Mouse (Mus musculus) midbrain, embryonic 11.5 days (tissue): ENCODE data around the gene Snd1. TPM values are rescaled to one million over a fixed set of nuclear protein-coding genes. Genes with fewer than 3 reads are reported as not detected.

Source experiments
- ATAC-seq: fragments of 200-750 bp; cut with Nextera tagmentation; 2 replicates; pipeline ENCODE4 v1.8.0; 2017; ENCODE audit warnings: moderate TSS enrichment, moderate library complexity; ENCODE audit not compliant: low FRiP score
- DNase-seq: peaks from one replicate; pipeline ENCODE4 v3.0.0; 2015; ENCODE audit warnings: low spot score; ENCODE audit errors: missing footprints
- H3K27ac ChIP-seq: fragments of 300-500 bp; sonication (generic); 2 replicates; pipeline ENCODE4 v1.5.1; 2014; ENCODE audit warnings: low read depth, low read length
- H3K27me3 ChIP-seq: fragments of 300-500 bp; sonication (generic); 2 replicates; pipeline ENCODE4 v1.6.1; 2014; ENCODE audit warnings: mild to moderate bottlenecking, low read length, moderate library complexity, mixed read lengths; ENCODE audit not compliant: control insufficient read depth, insufficient read depth
- H3K36me3 ChIP-seq: fragments of 300-500 bp; sonication (generic); 2 replicates; pipeline ENCODE4 v1.6.1; 2014; ENCODE audit warnings: mild to moderate bottlenecking, low read length, moderate library complexity, mixed read lengths; ENCODE audit not compliant: control insufficient read depth, insufficient read depth
- H3K4me1 ChIP-seq: fragments of 300-500 bp; sonication (generic); 2 replicates; pipeline ENCODE4 v1.6.1; 2014; ENCODE audit warnings: low read length; ENCODE audit not compliant: control insufficient read depth, insufficient read depth
- H3K4me2 ChIP-seq: fragments of 300-500 bp; sonication (generic); 2 replicates; pipeline ENCODE4 v1.6.1; 2014; ENCODE audit warnings: mild to moderate bottlenecking, moderate library complexity
- H3K4me3 ChIP-seq: fragments of 300-500 bp; sonication (generic); 2 replicates; pipeline ENCODE4 v1.5.1; 2014; ENCODE audit warnings: low read depth, low read length
- H3K9ac ChIP-seq: fragments of 300-500 bp; sonication (generic); 2 replicates; pipeline ENCODE4 v1.6.1; 2014; ENCODE audit warnings: low read length
- H3K9me3 ChIP-seq: fragments of 300-500 bp; sonication (generic); 2 replicates; pipeline ENCODE4 v1.6.1; 2016; ENCODE audit warnings: low read length; ENCODE audit not compliant: control insufficient read depth
- WGBS: fragments of 180-500 bp; shearing (Covaris S2); extraction: QIAGEN DNeasy Blood & Tissue Kit; methylation state at CpG from one replicate; pipeline ENCODE4 v1.1.7; 2014; 5-methylcytosine and 5-hydroxymethylcytosine counted together
- polyA plus RNA-seq: library from polyadenylated mRNA; unstranded; fragments of >200 nt; fragmentation: Nextera tagmentation; extraction: Ambion mirVana; gene quantifications from 2 replicates; pipeline ENCODE4 v1.2.1, GENCODE M21; 2014

Snd1 gene
- polyA plus RNA-seq, 1 experiment from 2014 or later: 88.9 TPM

DNA sequence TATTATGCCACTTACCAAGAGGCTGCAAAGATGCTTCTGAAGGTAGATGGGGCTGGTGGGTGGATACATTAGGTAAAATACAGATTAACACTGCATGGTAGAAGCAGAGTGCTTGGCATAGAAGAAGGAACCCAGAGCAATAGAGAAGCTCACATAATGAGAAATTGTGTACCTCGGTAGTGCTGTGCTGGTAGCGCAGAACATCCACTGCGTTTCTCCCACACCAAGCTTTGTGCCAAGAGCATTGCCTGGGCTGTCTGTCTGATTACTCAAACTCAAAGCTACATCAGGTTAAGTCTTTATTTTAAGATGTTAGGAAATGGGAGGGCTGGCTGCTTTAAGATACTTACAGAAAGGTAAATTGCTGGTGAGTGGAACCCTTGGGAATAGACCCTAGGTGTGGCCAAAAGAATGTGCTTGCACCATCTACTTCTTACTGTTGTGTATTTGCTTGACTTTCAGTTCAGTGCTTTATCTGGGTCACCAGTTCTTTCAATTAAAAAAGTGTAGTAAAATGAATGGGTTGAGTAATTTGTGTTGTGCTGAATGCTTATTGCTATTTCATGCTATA, 117.5 kb downstream of the Snd1 start:
- WGBS: 93% methylated on average over 3 of the region's 3 CpGs

DNA sequence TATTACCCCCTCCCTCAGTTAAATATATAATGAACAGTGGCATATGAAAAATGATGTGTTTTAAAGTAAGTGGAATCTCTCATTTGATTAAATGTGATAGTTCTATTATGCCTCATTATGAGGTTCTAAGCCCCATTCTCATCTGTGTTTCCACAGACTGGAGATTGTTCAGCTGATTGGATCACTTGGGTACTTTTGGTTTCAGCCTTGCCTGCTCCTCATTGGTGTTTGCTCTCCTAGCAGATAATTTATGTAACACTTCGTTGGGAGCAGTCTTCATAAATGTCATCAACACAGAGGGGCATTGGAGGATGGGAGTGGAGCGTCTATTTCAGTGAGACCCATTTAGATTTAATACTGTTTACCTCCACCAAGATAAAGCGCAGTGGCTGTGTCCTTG, 118.8 kb downstream of the Snd1 start:
- H3K27ac ChIP-seq: no peak overlapping the region
- H3K4me2 ChIP-seq: no peak overlapping the region
- no peaks in the 10 kb centered on the region for H3K27me3 ChIP-seq
- no peaks in the 10 kb centered on the region for H3K4me1 ChIP-seq
- ATAC-seq (no peak), DNase-seq (no peak)
- no peak overlapping the region for H3K4me3 ChIP-seq
- no peak overlapping the region for H3K9ac ChIP-seq
- WGBS: 93% methylated on average over 3 of the region's 3 CpGs
- no peaks in the 10 kb centered on the region for H3K9me3 ChIP-seq
- H3K36me3 ChIP-seq: no peaks in the 10 kb centered on the region

More for the DNA sequence above, 117.5 kb downstream of the Snd1 start:
- DNase-seq (no peak), ATAC-seq (no peak)
- Histone ChIP-seq H3K4me3 (no peak overlapping the region), H3K36me3 (no peaks in the 10 kb centered on the region), H3K4me2 (no peak overlapping the region), H3K9ac (no peak overlapping the region), H3K4me1 (no peaks in the 10 kb centered on the region), H3K27ac (no peak overlapping the region), H3K27me3 (no peaks in the 10 kb centered on the region), H3K9me3 (no peaks in the 10 kb centered on the region)

DNA sequence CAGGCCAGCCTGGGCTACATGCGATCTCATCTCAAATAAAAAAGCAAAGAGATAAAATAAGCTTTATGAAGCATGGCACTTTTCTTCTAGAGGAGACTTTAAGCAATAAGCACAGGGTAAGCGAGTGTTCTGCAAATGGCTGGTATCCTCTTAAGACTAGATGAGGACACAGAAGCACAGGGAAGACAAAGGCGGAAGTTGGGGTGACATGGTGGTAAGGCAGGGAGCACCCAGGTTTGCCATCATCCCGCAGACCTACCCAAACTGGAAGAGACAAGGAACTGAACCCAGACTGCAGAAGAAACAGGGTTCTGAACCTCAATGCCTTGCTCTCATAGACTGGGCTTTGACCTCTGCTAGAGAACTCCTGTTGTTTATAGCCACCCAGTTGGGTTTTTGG, 119.8 kb downstream of the Snd1 start:
- Histone ChIP-seq H3K9ac (no peak overlapping the region), H3K36me3 (no peaks in the 10 kb centered on the region), H3K4me2 (no peak overlapping the region), H3K27me3 (no peaks in the 10 kb centered on the region), H3K4me3 (no peak overlapping the region), H3K9me3 (no peaks in the 10 kb centered on the region), H3K27ac (no peak overlapping the region), H3K4me1 (no peaks in the 10 kb centered on the region)
- 94% methylated on average over 4 of the region's 4 CpGs for WGBS
- ATAC-seq: no peak
- DNase-seq: no peak

DNA sequence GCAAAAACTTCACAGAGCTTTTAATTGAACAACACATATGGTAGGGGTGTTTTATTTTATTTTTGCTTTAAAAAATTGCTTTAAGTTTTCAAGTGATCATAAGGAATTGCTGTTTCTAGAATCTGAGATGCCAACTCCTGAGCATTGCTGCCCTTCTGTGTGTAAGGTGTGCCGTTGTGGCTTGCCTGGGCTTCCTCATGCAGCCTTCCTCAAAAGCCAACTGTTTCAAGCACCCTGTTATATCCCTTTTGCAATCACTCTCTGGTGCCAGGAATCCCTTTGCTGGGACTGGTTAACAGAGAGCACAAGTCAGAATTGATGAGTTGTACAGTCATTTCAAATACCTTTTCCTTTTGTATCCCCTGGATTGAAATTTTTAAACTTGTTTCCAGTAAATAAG, 120.3 kb downstream of the Snd1 start:
- Histone ChIP-seq H3K27me3 (no peaks in the 10 kb centered on the region), H3K9ac (no peak overlapping the region), H3K4me1 (no peaks in the 10 kb centered on the region), H3K4me3 (no peak overlapping the region), H3K9me3 (no peaks in the 10 kb centered on the region), H3K27ac (no peak overlapping the region), H3K4me2 (no peak overlapping the region), H3K36me3 (no peaks in the 10 kb centered on the region)
- DNase-seq (no peak), ATAC-seq (no peak)
- WGBS: 86% methylated on average over 1 of the region's 1 CpGs

DNA sequence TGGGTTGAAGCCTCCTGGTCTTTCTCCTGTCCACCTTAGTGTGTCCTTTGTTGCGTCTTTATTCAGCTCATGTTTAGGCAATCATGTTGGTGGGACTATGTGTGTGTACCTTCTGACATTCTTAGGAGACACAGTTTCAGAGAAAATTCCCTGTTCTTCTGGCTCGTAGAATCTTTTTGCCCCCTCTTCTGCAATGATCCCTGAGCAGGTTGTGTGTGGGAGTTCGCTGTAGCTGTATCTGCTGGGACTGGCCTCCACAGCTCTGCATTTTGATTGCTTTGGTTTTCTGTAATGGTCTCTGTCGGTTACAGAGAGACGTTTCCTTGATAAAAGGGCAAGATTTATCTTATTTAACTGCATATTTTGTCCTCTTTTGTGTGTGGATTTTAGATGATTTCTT, 122.3 kb downstream of the Snd1 start:
- ATAC-seq (no peak), DNase-seq (no peak)
- H3K27me3 ChIP-seq: no peaks in the 10 kb centered on the region
- no peaks in the 10 kb centered on the region for H3K4me1 ChIP-seq
- H3K36me3 ChIP-seq: no peaks in the 10 kb centered on the region
- H3K9me3 ChIP-seq: no peaks in the 10 kb centered on the region
- 91% methylated on average over 5 of the region's 5 CpGs for WGBS
- no peak overlapping the region for H3K4me3 ChIP-seq
- no peak overlapping the region for H3K4me2 ChIP-seq
- no peak overlapping the region for H3K9ac ChIP-seq
- no peak overlapping the region for H3K27ac ChIP-seq

DNA sequence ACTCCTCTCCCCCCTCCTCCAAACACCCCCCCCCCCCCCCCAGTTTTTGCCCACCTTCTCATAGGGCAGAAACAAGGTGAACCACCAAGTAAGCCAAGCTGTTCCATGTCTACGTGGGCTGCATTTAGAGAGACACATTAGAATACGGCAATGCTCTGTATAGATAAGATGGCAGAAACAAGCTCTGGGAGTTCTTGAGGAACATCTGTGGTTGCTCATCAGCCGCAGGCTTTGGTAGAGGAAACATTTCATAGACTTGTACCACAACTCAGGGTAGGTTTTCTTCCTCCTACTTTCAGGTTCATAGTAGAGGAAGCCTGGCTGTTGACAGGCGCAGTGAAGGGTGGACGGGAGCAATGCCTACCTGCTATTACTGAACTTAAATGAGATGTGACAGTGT, 124.2 kb downstream of the Snd1 start:
- Histone ChIP-seq H3K9ac (no peak overlapping the region), H3K27me3 (no peaks in the 10 kb centered on the region), H3K9me3 (no peaks in the 10 kb centered on the region), H3K27ac (no peak overlapping the region), H3K4me1 (no peaks in the 10 kb centered on the region), H3K4me3 (no peak overlapping the region), H3K36me3 (no peaks in the 10 kb centered on the region), H3K4me2 (no peak overlapping the region)
- ATAC-seq: no peak
- WGBS: 95% methylated on average over 5 of the region's 5 CpGs
- DNase-seq: no peak

DNA sequence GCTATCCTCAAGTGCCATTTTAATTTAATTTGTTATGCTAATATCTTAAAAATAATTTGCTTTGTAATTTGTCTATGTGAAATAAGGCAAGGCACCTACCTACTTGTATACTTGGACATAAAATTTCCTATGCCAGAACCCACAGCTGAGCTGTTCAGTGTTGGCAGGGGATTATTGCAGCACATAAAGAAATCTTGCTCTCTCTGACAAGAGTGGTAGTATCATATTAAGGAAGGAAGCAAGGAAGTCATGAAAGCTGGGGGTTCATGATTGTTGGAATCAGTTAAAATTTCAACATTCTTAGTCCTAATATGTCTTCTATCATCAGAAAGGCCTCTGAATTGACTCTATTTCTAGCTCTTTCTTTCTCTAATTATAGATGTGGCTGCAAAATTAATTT, 125.5 kb downstream of the Snd1 start:
- Histone ChIP-seq H3K36me3 (no peaks in the 10 kb centered on the region), H3K9me3 (no peaks in the 10 kb centered on the region), H3K4me2 (no peak overlapping the region), H3K4me1 (no peaks in the 10 kb centered on the region), H3K9ac (no peak overlapping the region), H3K27me3 (no peaks in the 10 kb centered on the region), H3K27ac (no peak overlapping the region), H3K4me3 (no peak overlapping the region)
- no peak for DNase-seq
- ATAC-seq: no peak

DNA sequence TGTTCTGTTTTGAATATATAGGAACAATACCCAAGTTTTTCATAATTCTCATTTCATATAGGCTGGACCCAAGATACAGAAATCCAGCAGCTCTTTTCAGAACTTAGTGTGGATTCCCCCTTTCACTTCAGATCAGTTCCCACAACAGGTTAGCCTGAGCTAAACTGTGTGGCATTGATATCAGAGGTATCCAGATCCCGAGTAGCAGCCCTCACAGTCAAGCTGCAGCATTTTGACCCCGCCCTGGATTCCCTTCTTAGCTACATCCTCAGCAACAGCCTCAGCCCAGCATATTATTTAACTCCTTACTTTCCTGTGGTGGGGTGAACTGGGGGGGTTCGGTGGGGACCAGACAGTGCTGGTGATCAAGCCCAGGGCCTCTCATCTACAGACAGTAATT, 128.5 kb downstream of the Snd1 start:
- H3K4me1 ChIP-seq: no peaks in the 10 kb centered on the region
- no peaks in the 10 kb centered on the region for H3K36me3 ChIP-seq
- no peak overlapping the region for H3K4me3 ChIP-seq

DNA sequence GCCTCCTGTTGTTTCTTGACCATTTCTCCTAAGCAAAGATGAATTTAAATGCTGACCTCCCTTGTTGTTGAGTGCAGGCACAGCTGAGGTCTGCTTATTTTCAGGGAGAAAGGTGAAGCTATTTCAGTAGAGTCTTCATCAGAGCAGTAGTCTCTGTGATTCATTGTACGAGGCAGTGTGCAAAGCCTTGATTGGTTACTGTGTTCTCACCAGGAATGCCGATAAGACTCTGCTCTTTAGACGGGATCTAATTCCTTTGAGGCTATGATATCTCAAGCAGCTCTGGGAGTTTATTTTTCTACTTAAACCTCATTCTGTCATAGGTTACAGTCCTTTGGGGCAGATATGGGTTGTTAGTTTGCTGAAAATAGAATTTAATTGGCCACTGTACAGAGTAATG, 128.9 kb downstream of the Snd1 start:
- Histone ChIP-seq H3K4me3 (no peak overlapping the region), H3K36me3 (no peaks in the 10 kb centered on the region), H3K4me2 (no peak overlapping the region), H3K27me3 (no peaks in the 10 kb centered on the region), H3K9me3 (no peaks in the 10 kb centered on the region), H3K4me1 (no peaks in the 10 kb centered on the region), H3K9ac (no peak overlapping the region), H3K27ac (no peak overlapping the region)
- ATAC-seq (no peak), DNase-seq (no peak)
- WGBS: 77% methylated on average over 3 of the region's 3 CpGs

More for the DNA sequence above, 128.5 kb downstream of the Snd1 start:
- H3K9ac ChIP-seq: no peak overlapping the region
- DNase-seq: no peak
- no peak overlapping the region for H3K4me2 ChIP-seq
- H3K9me3 ChIP-seq: no peaks in the 10 kb centered on the region
- WGBS: 86% methylated on average over 3 of the region's 3 CpGs
- ATAC-seq: no peak
- H3K27ac ChIP-seq: no peak overlapping the region
- H3K27me3 ChIP-seq: no peaks in the 10 kb centered on the region

DNA sequence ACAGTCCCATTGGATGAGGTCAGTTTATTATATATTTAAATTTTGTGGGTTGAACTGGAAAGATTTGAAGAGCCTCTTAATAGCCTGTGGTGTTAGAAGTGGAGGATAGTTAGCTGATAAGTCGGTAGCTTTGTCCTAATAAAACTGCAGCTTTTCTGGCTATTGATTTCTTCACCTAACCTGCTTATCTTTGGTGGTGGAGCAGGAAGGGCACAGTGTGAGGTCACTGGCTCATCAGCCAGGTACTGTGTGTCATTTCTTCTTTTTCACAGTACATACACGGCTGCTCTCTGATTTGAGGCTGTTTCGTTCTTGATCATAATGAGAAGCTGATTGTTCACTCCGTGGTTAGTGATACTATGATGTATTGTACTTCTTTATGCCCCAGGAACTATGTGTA, 134.4 kb downstream of the Snd1 start:
- ATAC-seq (no peak), DNase-seq (no peak)
- Histone ChIP-seq H3K9me3 (no peaks in the 10 kb centered on the region), H3K27me3 (no peaks in the 10 kb centered on the region), H3K36me3 (no peaks in the 10 kb centered on the region), H3K4me3 (no peak overlapping the region), H3K4me2 (no peak overlapping the region), H3K27ac (no peak overlapping the region), H3K4me1 (no peaks in the 10 kb centered on the region), H3K9ac (no peak overlapping the region)
- WGBS: 87% methylated on average over 4 of the region's 4 CpGs
